Mouse (Mus musculus): ENCODE data around the gene Kif2c.

DNA sequence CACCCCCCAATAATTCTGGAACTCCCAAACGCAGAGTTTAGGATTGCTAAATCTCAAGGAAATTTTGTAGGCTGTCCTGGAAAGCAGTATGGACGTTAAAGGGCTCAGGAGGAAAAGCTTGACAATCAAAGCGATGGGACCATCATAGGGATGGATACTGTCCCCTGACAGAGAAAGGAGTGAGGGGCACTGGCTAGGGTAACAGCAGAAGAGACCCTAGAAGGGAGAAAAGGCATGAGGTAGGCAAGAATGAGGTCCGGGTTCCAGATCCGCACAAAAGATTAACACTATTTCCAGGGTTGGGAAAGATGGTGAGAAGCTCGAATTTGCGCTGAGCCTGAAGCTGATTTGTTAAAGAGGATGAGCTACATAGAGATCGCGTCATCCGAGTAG, 62.4 kb downstream of the Kif2c start:
- TF ChIP-seq CTCF (IDR thresholded peaks at IDR 0.05; ENCODE audit: borderline replicate concordance, control insufficient read depth, extremely low read depth, insufficient read depth, low read length, poor library complexity) = no peak
- TF ChIP-seq POLR2A (IDR thresholded peaks at IDR 0.05; ENCODE audit: control insufficient read depth, extremely low read depth, insufficient read depth, low read length, poor library complexity) = no peak
